Mouse (Mus musculus): Measurements from ENCODE around the gene Rsrc1. TPM values are rescaled to one million over a fixed set of nuclear protein-coding genes. Genes with fewer than 3 reads are reported as not detected.

Rsrc1 gene
- 18.4 TPM for polyA plus RNA-seq (2014; fragmentation: Illumina TruSeq; extraction: RNeasy Lipid Tissue Mini Kit (QIAGEN cat#74804); ENCODE audit: low read depth, low replicate concordance)

DNA sequence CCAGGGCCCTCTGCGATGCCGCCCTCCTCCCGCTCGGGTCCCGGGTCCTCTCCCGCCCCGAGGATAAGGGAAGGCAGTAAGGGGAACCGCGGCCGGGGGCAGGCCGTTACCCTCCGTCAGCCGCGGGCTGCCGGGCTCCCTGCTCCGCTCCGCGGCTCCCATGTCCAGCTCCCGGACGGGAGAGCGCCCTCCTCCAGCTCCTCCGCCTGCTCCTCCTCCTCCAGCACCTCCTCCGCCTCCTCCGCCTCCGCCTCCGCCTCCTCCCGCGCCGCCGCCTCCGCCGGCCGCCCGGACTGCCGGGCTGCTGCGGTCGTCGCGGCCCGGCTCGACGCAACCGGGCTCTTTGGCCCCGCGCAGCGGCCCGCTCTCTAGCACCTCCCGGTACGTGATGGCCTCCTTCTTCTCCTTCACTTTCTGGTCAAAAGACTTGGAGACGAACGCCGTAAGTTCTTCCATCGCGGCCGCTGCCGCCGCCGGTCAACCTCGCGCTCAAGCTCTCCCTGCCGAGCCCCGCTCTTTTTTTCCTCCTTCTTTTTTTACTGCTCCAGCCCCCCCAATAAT lies at the start of gene Rsrc1:
TSS of gene Rsrc1 (plus strand) at position 290 of the 561 bp plus-strand sequence.

GRCm38 (mm10) chr3:66981706-66982105 lies 516 bp downstream of the Rsrc1 start, which contains the start of gene Shox2:
Gene Shox2 (minus strand): TSS chr3:66981771.

DNA sequence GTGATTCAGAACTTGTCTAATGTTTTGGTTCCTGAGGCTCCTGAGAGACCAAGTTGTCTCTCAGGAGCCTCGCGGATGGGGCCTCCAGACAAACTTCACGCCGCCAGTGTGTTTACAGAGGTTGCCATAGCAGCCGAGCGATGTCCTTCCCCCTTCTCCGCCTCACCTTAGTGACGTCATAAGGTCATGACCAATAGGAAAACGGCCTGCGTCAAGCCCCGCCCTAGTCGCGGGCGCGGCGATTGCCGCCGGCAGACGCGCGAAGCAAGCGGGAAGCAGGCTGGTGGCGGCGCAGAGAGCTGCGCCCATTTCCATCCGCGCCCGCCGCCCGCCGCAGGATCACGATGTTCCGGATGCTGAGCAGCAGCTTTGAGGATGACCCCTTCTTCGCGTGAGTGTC lies 392.7 kb downstream of the Rsrc1 start, which contains the start of gene Mlf1:
TSS of gene Mlf1 (plus strand) at position 226 of the 400 bp plus-strand sequence.

GRCm38 (mm10) chr3:67375063-67375462 lies 393.9 kb downstream of the Rsrc1 start, which contains the start of gene Gm17402:
Gene Gm17402 (minus strand): TSS chr3:67375163.

Other genes starting within 250 kb of the Rsrc1 start
- not detected for gene Shox2, start 381 bp downstream of the Rsrc1 start, polyA plus RNA-seq (2014; fragmentation: Illumina TruSeq; extraction: RNeasy Lipid Tissue Mini Kit (QIAGEN cat#74804); ENCODE audit: low read depth, low replicate concordance)

Measured in liver, adult 10 weeks (tissue).